Mouse (Mus musculus) bone marrow, adult 2 months (tissue): ENCODE data around the gene Zhx3.

Source experiments
- CTCF ChIP-seq: fragments of 200-500 bp; IDR thresholded peaks from 2 replicates; pipeline ENCODE4 v1.5.1; 2011; ENCODE audit warnings: low read length, control low read depth; ENCODE audit not compliant: control insufficient read depth, insufficient read depth
- POLR2A ChIP-seq: fragments of 200-500 bp; IDR thresholded peaks from 2 replicates; pipeline ENCODE4 v1.6.1; 2011; ENCODE audit warnings: low read depth, mild to moderate bottlenecking, control low read depth, low read length, borderline replicate concordance; ENCODE audit not compliant: control insufficient read depth

DNA sequence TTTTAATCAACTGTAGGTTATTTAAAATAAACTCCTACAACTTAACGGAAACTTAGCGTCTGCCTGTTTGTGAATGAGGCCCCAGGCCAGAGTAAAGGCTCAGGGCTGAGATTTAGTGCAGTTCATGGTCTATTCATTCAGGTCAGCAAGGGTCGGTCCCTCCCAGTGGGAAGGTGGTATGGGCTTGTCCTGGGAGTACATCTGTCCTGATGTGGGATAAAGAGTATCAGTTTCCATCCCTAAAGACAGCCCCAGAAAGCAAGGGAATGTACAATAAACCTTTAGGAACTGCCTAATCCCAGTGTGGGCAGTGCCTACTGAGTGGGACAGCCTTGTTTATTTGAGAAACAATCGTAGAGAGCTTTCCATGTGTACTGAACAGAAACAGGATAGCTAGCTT lies 150.1 kb downstream of the Zhx3 start:
- no peak for TF ChIP-seq CTCF
- no peak for TF ChIP-seq POLR2A
